Mouse (Mus musculus): ENCODE results near the gene Chd1. TPM values are rescaled to one million over a fixed set of nuclear protein-coding genes. Genes with fewer than 3 reads are reported as not detected.

The Chd1 gene
- polyA plus RNA-seq, 1 experiment from 2014 or later, result 35.7 TPM

DNA sequence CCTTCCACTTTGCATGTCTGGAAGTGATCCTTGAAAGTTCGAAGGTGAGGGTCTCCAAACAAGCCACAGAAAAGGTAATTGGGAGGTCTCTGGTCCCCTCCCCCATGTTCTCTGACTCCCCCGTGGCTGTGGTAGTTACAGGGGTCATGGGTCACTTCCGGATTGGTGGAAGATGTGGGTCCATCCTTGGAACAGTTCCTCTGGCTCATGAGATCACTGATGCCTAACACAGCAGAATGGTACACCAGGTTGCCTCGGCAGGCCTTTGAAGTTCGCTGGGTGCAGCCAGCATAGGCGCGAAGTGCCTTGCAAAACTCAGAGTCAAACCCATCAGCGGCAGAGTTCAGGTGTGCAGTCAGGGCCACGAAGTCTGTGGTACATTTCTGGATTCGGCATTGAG, 116.0 kb downstream of the Chd1 start:
- Histone ChIP-seq H3K27ac (ENCODE audit: low read length) (0 out of 2 replicates have a peak overlapping the region, but pooled peaks have one; percentile 22), H3K9ac (replicated peaks; ENCODE audit: low read depth, low read length) (no peak overlapping the region), H3K9me3 (ENCODE audit: control insufficient read depth, low read depth, low read length) (no peaks in the 10 kb centered on the region), H3K4me1 (ENCODE audit: control insufficient read depth, insufficient read depth, low read length) (peaks cover 42% of the 10 kb centered on the region; the same call in 1 of the 2 replicates), H3K36me3 (ENCODE audit: control insufficient read depth, insufficient read depth, low read length) (peaks cover 29% of the 10 kb centered on the region), H3K4me2 (replicated peaks; ENCODE audit: low read depth, low read length) (peak overlapping the region; percentile 17), H3K27me3 (ENCODE audit: control insufficient read depth, insufficient read depth, low read length) (no peaks in the 10 kb centered on the region), H3K4me3 (ENCODE audit: low read depth, low read length) (no peak overlapping the region)
- 79% methylated on average over 10 of the region's 10 CpGs for WGBS
- ATAC-seq (ENCODE audit: insufficient number of reproducible peaks, insufficient read depth, low FRiP score, low read depth), result no peak

DNA sequence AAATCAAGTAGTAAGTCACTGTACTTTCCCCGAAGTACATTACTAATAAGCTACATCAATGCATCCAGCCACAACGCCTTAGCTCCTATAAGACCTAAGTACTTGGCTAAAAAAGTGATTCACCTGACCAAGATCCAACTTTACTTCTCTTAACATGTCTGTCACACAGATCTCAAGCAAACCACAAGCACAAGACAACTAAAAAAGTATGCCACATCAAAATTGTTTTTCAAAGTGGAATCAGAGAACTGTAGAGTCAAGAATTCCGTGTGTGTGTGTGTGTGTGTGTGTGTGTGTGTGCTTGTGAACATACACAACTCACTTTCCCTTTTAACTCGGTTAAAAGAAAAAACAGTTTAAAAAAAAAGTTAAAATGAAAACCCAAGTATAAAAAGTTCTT, 116.9 kb downstream of the Chd1 start:
- Histone ChIP-seq H3K4me2 (replicated peaks; ENCODE audit: low read depth, low read length) (peak overlapping the region; percentile 61), H3K27ac (ENCODE audit: low read length) (no peak overlapping the region), H3K9me3 (ENCODE audit: control insufficient read depth, low read depth, low read length) (no peaks in the 10 kb centered on the region), H3K4me3 (ENCODE audit: low read depth, low read length) (no peak overlapping the region), H3K27me3 (ENCODE audit: control insufficient read depth, insufficient read depth, low read length) (no peaks in the 10 kb centered on the region), H3K4me1 (ENCODE audit: control insufficient read depth, insufficient read depth, low read length) (peaks cover 39% of the 10 kb centered on the region; the same call in 1 of the 2 replicates), H3K9ac (replicated peaks; ENCODE audit: low read depth, low read length) (no peak overlapping the region), H3K36me3 (ENCODE audit: control insufficient read depth, insufficient read depth, low read length) (peaks cover 29% of the 10 kb centered on the region)
- ATAC-seq (ENCODE audit: insufficient number of reproducible peaks, insufficient read depth, low FRiP score, low read depth), result no peak
- WGBS, result 82% methylated on average over 4 of the region's 4 CpGs

Other genes starting within 250 kb of the Chd1 start
- 254 and 268 TPM in 2 replicates for gene Psmb1, start 205.2 kb upstream of the Chd1 start, polyA plus RNA-seq (2014; fragmentation: Nextera tagmentation; extraction: Ambion mirVana)
- gene Tbp, start 205.1 kb upstream of the Chd1 start, polyA plus RNA-seq (2014; fragmentation: Nextera tagmentation; extraction: Ambion mirVana), result 57.5 and 60.8 TPM in 2 replicates
- 38.9 and 45.7 TPM in 2 replicates for gene Pdcd2, start 177.7 kb upstream of the Chd1 start, polyA plus RNA-seq (2014; fragmentation: Nextera tagmentation; extraction: Ambion mirVana)
- 0.93 and 1.4 TPM in 2 replicates for gene Prdm9, start 140.6 kb upstream of the Chd1 start, polyA plus RNA-seq (2014; fragmentation: Nextera tagmentation; extraction: Ambion mirVana)
- 64.0 and 74.5 TPM in 2 replicates for gene Rgmb, start 126.1 kb downstream of the Chd1 start, polyA plus RNA-seq (2014; fragmentation: Nextera tagmentation; extraction: Ambion mirVana)